Mouse (Mus musculus): ENCODE measurements around the gene Zmiz1. TPM values are rescaled to one million over a fixed set of nuclear protein-coding genes. Genes with fewer than 3 reads are reported as not detected.

The Zmiz1 gene
- total and polyA plus RNA-seq, 3 experiments = 0.09 to 0.16 TPM; not detected in 1

DNA sequence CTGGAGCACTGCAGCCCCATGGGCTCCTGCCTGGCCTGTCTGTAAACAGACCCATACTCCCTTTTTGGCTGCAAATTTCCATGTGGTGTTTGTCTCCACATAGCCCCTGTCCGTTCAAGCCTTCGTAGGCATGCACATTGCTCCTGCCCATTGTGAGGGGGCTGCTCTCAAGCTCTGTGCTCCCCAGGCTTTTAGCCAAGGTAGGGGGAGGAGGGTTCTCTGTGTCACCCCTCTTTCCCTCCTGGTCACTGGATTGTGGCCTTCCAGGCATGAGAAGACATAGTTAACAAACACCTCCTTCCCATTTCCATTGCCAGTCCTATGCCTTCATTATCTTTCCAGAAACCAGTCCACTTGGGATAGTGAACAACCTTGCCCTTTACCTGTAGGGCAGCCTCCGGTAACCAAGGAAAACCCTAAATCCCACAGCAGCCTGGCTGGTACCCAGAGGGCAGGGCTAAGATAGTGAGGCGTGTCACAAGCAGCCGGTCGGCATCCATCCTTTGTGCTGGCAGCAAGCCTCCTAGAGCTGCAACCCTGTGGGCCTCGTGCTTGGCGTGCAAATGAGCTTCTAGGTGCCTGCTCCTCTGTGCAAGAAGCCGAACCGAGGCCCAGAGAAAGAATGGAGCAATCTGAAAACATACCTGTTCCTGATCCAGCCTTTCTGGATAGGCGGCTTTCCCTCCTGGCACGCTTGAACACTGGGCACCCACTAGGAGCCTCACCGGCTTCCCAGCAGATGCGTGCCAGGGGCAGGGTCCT is 174.7 kb downstream of the Zmiz1 start:
- no peak overlapping the region for H3K4me3 ChIP-seq (ENCODE audit: low read depth, low read length)
- peaks cover 88% of the 10 kb centered on the region for H3K9me3 ChIP-seq (replicated peaks)
- H3K27me3 ChIP-seq (ENCODE audit: insufficient read depth, low read length) = no peaks in the 10 kb centered on the region
- ATAC-seq (ENCODE audit: extremely low read depth, insufficient number of reproducible peaks, low FRiP score, poor library complexity, severe bottlenecking) (no peak), DNase-seq (ENCODE audit: low spot score) (no peak)
- TF ChIP-seq CTCF (IDR thresholded peaks at IDR 0.05; ENCODE audit: low read depth, low read length) = no peak
- TF ChIP-seq TAL1 (conservative IDR thresholded peaks at IDR 0.05; ENCODE audit: low read depth, low read length) = no peak
- no peak for TF ChIP-seq GATA2 (IDR thresholded peaks at IDR 0.05; ENCODE audit: borderline replicate concordance, low read depth, low read length)
- TF ChIP-seq GATA1 (IDR thresholded peaks at IDR 0.05; ENCODE audit: borderline replicate concordance, low read length) = no peak
- TF ChIP-seq POLR2AphosphoS5 (IDR thresholded peaks at IDR 0.05; ENCODE audit: insufficient replicate concordance, low read depth, low read length) = no peak
- no peaks in the 10 kb centered on the region for H3K36me3 ChIP-seq (replicated peaks)
- no peaks in the 10 kb centered on the region for H3K4me1 ChIP-seq (ENCODE audit: insufficient read depth, low read depth, low read length)

DNA sequence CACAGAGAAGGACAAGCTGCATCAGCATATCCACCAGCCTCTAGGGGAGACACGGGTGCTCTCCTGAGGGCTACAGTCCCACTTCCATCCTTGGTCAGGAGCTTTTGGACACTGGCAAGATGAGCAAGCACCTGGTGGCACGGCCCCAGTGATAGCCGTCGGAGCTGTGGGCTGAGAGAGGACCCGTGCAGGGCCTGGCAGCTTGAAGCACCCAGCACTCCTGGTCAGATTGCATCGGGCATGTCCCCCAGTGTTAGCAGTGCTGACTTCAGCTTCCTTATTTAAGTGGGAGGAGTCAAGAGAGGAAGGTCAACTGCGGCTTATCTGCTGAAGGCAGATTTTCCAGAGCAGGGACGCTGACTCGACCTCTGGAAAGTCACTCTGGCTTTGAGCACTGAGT is 175.3 kb downstream of the Zmiz1 start:
- ATAC-seq (ENCODE audit: extremely low read depth, insufficient number of reproducible peaks, low FRiP score, poor library complexity, severe bottlenecking) (no peak), DNase-seq (ENCODE audit: low spot score) (no peak)
- H3K9me3 ChIP-seq (replicated peaks) = peaks cover 89% of the 10 kb centered on the region
- no peak for TF ChIP-seq CTCF (IDR thresholded peaks at IDR 0.05; ENCODE audit: low read depth, low read length)
- H3K4me1 ChIP-seq (ENCODE audit: insufficient read depth, low read depth, low read length) = no peaks in the 10 kb centered on the region
- H3K36me3 ChIP-seq (replicated peaks) = no peaks in the 10 kb centered on the region
- H3K4me3 ChIP-seq (ENCODE audit: low read depth, low read length) = no peak overlapping the region
- no peaks in the 10 kb centered on the region for H3K27me3 ChIP-seq (ENCODE audit: insufficient read depth, low read length)

DNA sequence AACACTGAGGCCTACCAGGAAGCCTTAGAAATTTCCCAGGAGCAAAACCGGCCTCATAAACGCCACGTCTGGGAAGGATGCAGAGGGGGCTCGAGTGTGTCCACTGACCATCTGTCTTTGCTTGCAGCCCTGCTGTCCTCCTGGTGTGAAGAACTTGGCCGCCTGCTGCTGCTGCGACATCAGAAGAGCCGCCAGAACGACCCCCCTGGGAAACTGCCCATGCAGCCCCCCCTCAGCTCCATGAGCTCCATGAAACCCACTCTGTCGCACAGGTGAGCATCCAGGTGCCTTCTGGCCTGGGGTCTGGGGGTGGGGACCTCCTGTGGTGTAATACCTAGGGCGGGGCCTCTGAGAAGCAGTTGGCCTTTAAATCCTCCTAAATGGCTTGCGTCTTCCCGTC is 176.8 kb downstream of the Zmiz1 start:
- peaks cover 82% of the 10 kb centered on the region for H3K9me3 ChIP-seq (replicated peaks)
- H3K4me3 ChIP-seq (ENCODE audit: low read depth, low read length) = no peak overlapping the region
- H3K36me3 ChIP-seq (replicated peaks) = no peaks in the 10 kb centered on the region
- DNase-seq (ENCODE audit: low spot score) (no peak), ATAC-seq (ENCODE audit: extremely low read depth, insufficient number of reproducible peaks, low FRiP score, poor library complexity, severe bottlenecking) (no peak)
- H3K27me3 ChIP-seq (ENCODE audit: insufficient read depth, low read length) = no peaks in the 10 kb centered on the region
- no peaks in the 10 kb centered on the region for H3K4me1 ChIP-seq (ENCODE audit: insufficient read depth, low read depth, low read length)
- TF ChIP-seq GATA1 (IDR thresholded peaks at IDR 0.05; ENCODE audit: borderline replicate concordance, low read length) = no peak
- TF ChIP-seq TAL1 (conservative IDR thresholded peaks at IDR 0.05; ENCODE audit: low read depth, low read length) = no peak
- no peak for TF ChIP-seq POLR2AphosphoS5 (IDR thresholded peaks at IDR 0.05; ENCODE audit: insufficient replicate concordance, low read depth, low read length)
- no peak for TF ChIP-seq GATA2 (IDR thresholded peaks at IDR 0.05; ENCODE audit: borderline replicate concordance, low read depth, low read length)
- TF ChIP-seq CTCF (IDR thresholded peaks at IDR 0.05; ENCODE audit: low read depth, low read length) = no peak

DNA sequence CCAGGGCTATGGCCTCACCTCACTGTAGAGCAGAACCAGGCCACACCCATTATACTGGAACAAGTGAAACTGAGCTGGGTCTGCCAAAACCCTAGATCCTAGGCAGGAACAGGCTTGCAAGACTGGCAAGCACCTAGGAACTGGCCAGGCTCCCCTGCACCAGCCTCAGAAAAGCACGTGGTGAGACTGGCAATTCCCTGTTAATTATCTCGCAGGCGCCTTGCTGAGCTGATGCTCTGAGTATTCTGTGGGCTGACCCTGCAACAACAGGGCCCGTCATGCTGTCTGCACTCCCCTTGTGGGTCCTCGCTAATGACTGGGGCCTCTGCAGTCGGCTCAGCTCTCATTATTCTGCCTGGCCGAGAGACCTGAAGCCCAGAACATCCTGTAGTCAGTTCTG is 177.3 kb downstream of the Zmiz1 start:
- TF ChIP-seq POLR2AphosphoS5 (IDR thresholded peaks at IDR 0.05; ENCODE audit: insufficient replicate concordance, low read depth, low read length) (no peak), CTCF (IDR thresholded peaks at IDR 0.05; ENCODE audit: low read depth, low read length) (no peak), TAL1 (conservative IDR thresholded peaks at IDR 0.05; ENCODE audit: low read depth, low read length) (no peak), GATA1 (IDR thresholded peaks at IDR 0.05; ENCODE audit: borderline replicate concordance, low read length) (no peak), GATA2 (IDR thresholded peaks at IDR 0.05; ENCODE audit: borderline replicate concordance, low read depth, low read length) (no peak)
- no peaks in the 10 kb centered on the region for H3K4me1 ChIP-seq (ENCODE audit: insufficient read depth, low read depth, low read length)
- no peaks in the 10 kb centered on the region for H3K36me3 ChIP-seq (replicated peaks)
- no peak overlapping the region for H3K4me3 ChIP-seq (ENCODE audit: low read depth, low read length)
- ATAC-seq (ENCODE audit: extremely low read depth, insufficient number of reproducible peaks, low FRiP score, poor library complexity, severe bottlenecking) = no peak
- DNase-seq (ENCODE audit: low spot score) = no peak
- H3K9me3 ChIP-seq (replicated peaks) = peaks cover 80% of the 10 kb centered on the region
- no peaks in the 10 kb centered on the region for H3K27me3 ChIP-seq (ENCODE audit: insufficient read depth, low read length)

DNA sequence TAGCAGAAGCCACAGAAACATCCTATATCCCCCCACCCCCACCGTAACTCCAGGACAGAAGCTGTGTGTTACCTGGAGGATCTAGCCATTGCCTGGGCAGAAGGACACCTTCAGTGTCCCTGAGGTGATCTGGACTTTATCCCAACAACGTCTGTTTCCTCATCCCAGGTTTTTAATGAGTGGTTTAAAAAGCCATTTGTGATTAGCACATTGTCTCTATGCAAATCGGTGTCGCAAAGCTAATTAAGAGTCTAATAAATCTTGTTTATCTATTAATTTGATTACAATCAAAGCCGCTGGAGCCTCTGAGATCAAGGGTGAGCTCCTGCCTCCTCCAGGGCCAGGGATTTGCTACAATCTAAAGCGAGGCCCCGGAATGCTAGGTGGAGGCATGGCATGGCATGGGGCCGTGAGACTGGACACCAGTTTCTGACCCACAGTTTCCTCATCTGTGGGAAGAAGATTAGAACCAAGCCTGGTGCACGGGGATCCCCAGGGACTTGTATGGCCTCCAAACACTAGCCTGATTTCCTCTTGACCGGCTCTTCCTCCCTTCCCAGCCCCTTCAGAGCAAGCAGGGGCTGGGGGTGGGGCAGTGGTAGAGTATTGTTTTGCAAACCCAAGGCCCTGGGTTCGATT is 180.3 kb downstream of the Zmiz1 start:
- Histone ChIP-seq H3K4me3 (ENCODE audit: low read depth, low read length) (no peak overlapping the region), H3K9me3 (replicated peaks) (peaks cover 74% of the 10 kb centered on the region), H3K36me3 (replicated peaks) (no peaks in the 10 kb centered on the region), H3K27me3 (ENCODE audit: insufficient read depth, low read length) (no peaks in the 10 kb centered on the region), H3K4me1 (ENCODE audit: insufficient read depth, low read depth, low read length) (no peaks in the 10 kb centered on the region)
- no peak for DNase-seq (ENCODE audit: low spot score)
- ATAC-seq (ENCODE audit: extremely low read depth, insufficient number of reproducible peaks, low FRiP score, poor library complexity, severe bottlenecking) = no peak
- TF ChIP-seq CTCF (IDR thresholded peaks at IDR 0.05; ENCODE audit: low read depth, low read length) (no peak), GATA2 (IDR thresholded peaks at IDR 0.05; ENCODE audit: borderline replicate concordance, low read depth, low read length) (no peak), TAL1 (conservative IDR thresholded peaks at IDR 0.05; ENCODE audit: low read depth, low read length) (no peak), GATA1 (IDR thresholded peaks at IDR 0.05; ENCODE audit: borderline replicate concordance, low read length) (no peak), POLR2AphosphoS5 (IDR thresholded peaks at IDR 0.05; ENCODE audit: insufficient replicate concordance, low read depth, low read length) (no peak)

DNA sequence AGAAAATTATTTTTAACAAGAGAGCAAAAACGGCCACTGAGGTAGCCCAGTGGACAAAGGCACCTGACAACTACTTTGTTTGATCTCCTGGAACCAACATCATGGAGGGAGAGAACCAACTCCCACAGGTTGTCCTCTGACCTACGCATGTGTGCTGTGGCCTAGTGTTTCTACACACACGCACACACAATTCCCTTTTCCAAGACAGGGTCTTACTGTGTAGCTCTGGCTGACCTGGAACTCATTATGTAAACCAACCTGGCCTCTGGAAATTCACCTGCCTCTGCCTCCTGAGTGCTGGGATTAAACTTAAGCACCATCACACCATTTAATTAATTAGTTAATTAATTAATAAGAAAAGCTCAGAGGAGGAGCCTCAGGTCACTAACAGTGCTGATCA is 181.0 kb downstream of the Zmiz1 start:
- Histone ChIP-seq H3K36me3 (replicated peaks) (no peaks in the 10 kb centered on the region), H3K4me1 (ENCODE audit: insufficient read depth, low read depth, low read length) (no peaks in the 10 kb centered on the region)
- ATAC-seq (ENCODE audit: extremely low read depth, insufficient number of reproducible peaks, low FRiP score, poor library complexity, severe bottlenecking) = no peak

More for the DNA sequence above, 181.0 kb downstream of the Zmiz1 start:
- TF ChIP-seq POLR2AphosphoS5 (IDR thresholded peaks at IDR 0.05; ENCODE audit: insufficient replicate concordance, low read depth, low read length) = no peak
- no peak for TF ChIP-seq TAL1 (conservative IDR thresholded peaks at IDR 0.05; ENCODE audit: low read depth, low read length)
- TF ChIP-seq CTCF (IDR thresholded peaks at IDR 0.05; ENCODE audit: low read depth, low read length) = no peak
- TF ChIP-seq GATA2 (IDR thresholded peaks at IDR 0.05; ENCODE audit: borderline replicate concordance, low read depth, low read length) = no peak
- no peak for TF ChIP-seq GATA1 (IDR thresholded peaks at IDR 0.05; ENCODE audit: borderline replicate concordance, low read length)
- H3K4me3 ChIP-seq (ENCODE audit: low read depth, low read length) = no peak overlapping the region
- H3K9me3 ChIP-seq (replicated peaks) = peaks cover 76% of the 10 kb centered on the region
- no peak for DNase-seq (ENCODE audit: low spot score)
- H3K27me3 ChIP-seq (ENCODE audit: insufficient read depth, low read length) = no peaks in the 10 kb centered on the region

All from G1E (cell line).